Mouse (Mus musculus): ENCODE measurements around the gene Ppp4r4. TPM values are rescaled to one million over a fixed set of nuclear protein-coding genes. Genes with fewer than 3 reads are reported as not detected.
"Not testable (repeated sequence)": the region's sequence is repeated elsewhere in the genome, so short reads cannot be mapped to it uniquely, and the experiment has no call there.

Gene Ppp4r4
- total RNA-seq (2021) = under 1 TPM; 0.25 to 0.87 TPM
- long read RNA-seq, experiment 1, partial matches to known transcripts = 0 of 1 reads
- long read RNA-seq, experiment 1, other reads (novel, unspliced or antisense) = 1 of 1 reads
- long read RNA-seq, experiment 2 = 0 reads

- DNase-seq = peak; percentile 95
These were observed at the start of gene Ppp4r4 for GRCm38 (mm10) chr12:103532020-103532648. TSS of gene Ppp4r4 (plus strand) at chr12:103532283.

GRCm38 (mm10) chr12:103482781-103483180 lies 49.3 kb upstream of the Ppp4r4 start:
- DNase-seq = no peak

- DNase-seq = not testable (repeated sequence)
These were observed 47.7 kb upstream of the Ppp4r4 start for GRCm38 (mm10) chr12:103484200-103484972.

GRCm38 (mm10) chr12:103486726-103487125 lies 45.4 kb upstream of the Ppp4r4 start:
- no peak for DNase-seq

DNA sequence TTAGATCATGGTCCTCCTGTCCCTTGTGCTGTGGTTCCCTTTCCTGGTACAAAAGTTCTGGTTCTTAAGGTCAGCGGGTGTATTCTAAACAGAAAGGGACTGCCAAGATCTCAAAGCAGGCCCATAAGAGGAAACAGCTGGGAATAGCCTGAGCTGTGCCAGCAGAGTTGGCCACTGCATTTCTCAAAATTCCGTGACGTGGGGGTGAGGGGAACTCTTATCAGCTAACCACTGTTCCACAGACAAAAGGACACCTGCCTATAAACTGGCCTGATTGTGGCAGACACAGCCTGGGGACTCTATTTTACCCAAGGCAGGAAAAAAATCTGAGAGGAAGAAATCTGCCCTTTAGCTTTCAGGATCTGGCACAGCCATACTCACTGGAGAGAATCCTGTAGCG lies 44.8 kb upstream of the Ppp4r4 start:
- DNase-seq = peak; percentile 23

- DNase-seq = no peak
These were observed 44.3 kb upstream of the Ppp4r4 start for GRCm38 (mm10) chr12:103487750-103488149.

DNA sequence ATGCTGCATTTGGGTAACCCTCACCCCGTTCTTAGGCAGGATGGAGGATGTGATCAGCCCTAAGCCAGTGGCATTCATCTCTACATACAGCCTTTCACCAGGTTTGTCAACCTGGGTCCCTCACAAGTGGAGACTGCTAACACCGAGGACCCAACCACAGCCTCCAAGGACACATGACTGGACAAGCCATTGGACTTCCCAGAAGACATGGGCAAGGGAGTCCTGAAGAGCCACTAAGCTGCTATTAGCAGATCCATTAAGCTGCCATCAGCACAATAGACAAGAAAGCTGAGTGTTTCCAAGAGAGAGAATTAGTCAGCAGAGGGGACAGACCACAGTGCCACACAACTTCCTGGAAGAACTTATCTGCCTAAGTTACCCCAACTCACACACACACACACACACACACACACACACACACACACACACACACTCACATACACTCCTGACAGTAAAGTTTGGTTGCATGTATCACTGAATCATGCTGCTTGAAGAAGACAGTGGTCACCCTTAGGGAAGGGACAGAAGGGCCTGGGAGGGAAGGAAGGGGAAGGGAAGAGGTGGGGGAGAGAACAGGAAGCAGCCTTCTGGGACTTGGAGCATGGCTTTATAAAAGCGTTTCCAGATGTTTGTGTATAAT lies 40.9 kb upstream of the Ppp4r4 start:
- no peak for DNase-seq

DNA sequence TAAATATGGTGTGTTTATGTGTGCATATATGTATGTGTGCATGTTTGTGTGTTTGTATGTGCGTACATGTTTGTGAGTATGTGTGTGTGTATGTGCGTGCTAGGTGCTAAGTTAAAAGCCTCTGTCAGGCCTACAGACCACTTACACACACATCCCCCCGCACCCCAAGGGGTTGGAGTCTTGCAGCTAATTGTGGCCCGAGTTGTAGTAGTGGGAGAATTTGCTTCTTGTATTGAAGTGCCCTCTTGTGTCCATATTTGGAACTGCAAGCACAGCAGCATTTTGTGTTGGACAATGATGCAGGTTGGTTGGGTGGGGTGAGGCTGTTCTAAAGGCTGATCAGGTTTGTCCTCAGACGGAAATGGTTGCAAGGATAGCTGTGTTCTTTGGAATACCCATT lies 39.3 kb upstream of the Ppp4r4 start:
- DNase-seq = peak; percentile 72

GRCm38 (mm10) chr12:103494486-103494885 lies 37.6 kb upstream of the Ppp4r4 start:
- DNase-seq = peak; percentile 52

GRCm38 (mm10) chr12:103498768-103499167 lies 33.3 kb upstream of the Ppp4r4 start:
- DNase-seq = peak; percentile 29

- no peak for DNase-seq
These were observed 32.8 kb upstream of the Ppp4r4 start for GRCm38 (mm10) chr12:103499261-103499660.

GRCm38 (mm10) chr12:103503300-103503699 lies 28.8 kb upstream of the Ppp4r4 start:
- no peak for DNase-seq

DNA sequence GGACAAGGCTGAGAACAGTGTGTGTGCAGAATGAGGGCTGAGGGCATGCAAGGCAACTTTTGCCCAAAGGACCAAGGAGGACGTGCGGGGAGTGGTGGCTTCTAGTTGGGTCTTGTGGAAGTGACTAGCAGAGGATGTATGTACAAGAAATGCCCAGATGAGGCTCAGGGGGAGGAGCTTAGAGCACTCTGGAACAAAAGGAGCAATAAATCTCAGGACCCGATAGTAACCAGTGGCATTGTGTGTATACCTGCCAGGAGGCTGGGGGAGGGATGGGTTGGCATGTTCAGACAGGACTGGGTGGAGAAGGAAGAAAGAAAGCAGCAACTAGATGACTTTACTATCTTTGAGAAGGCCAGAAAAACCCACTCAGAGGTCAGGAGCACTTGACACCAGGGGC lies 27.7 kb upstream of the Ppp4r4 start:
- DNase-seq = no peak

DNA sequence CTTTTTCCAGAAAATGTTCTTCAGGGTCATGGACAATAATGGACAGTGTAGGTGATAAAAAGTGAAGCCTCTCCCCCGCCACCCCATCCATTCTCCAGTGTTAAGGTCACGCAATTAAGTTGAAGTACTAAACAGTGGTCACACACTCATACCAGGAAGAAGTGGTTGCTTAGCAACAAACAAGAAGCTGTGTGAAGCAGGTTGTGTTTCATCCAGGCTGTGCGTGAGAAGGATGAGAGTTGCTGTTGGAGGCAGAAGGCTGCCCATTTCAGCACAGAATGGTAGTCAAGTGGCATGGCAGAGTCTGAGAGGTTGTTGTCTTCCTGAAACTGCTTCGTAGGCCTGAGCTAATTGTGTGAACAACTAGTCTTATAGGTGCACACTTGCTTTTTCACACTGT lies 23.7 kb upstream of the Ppp4r4 start:
- no peak for DNase-seq

- DNase-seq = no peak
These were observed 22.2 kb upstream of the Ppp4r4 start for GRCm38 (mm10) chr12:103509893-103510292.

DNA sequence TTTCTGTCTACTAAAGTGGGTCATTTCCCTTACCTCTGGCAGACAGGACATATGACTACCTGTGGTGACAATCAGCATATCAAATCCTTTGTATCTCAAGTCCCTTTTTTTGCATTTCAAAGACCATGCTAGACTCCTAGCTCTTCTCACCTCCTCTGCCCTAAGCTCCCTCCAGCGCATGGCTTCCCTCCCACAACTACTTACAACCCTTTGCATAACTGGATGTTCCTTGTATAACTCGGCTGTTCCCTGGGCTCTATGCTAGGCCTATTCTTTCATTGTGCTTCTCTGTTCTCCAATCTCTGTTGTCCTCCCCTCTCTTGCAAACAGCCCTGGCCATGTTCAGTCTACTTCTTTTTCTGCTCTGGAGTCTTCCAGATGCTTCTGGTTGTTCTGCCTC lies 20.5 kb upstream of the Ppp4r4 start:
- DNase-seq = no peak

DNA sequence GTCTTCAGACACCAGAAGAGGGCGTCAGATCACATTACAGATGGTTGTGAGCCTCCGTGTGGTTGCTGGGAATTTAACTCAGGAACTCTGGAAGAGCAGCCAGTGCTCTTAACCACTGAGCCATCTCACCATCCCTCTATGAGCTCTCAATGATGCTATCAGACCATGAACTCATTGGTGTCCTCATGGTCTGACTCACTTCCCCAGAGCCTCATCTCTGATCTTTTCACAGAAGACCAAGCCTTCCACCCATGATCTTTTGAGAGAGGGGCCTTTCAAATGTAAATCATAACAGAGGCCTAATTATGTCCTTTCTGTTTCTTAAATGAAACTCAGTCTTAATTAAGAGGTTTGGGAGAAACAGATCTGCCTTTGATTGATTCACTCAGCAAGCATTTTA lies 19.0 kb upstream of the Ppp4r4 start:
- no peak for DNase-seq

GRCm38 (mm10) chr12:103513451-103513871 lies 18.6 kb upstream of the Ppp4r4 start:
- DNase-seq = no peak

- DNase-seq = no peak
These were observed 17.7 kb upstream of the Ppp4r4 start for GRCm38 (mm10) chr12:103514354-103514753.

DNA sequence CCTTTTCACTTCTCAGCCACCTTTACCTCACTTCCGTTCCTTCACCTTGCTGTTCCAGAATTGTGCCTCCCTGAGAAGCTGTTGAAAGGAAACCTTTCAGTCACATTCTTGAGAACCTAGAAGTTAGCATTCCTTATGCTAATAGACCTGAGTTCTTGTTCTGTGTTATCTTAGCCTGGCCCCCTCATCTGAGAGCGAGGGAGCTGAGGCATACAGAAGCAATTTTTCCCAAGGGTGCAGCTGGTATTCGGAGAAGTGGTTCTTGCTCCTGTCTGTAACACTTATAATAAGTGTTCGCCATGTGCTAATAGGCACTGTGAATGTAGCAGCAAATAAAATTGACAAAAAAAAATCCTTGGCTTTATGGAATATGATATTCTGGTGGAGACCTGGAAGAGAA lies 16.4 kb upstream of the Ppp4r4 start:
- DNase-seq = no peak

- no peak for DNase-seq
These were observed 13.4 kb upstream of the Ppp4r4 start for GRCm38 (mm10) chr12:103518640-103519039.

- DNase-seq = no peak
These were observed 1.5 kb upstream of the Ppp4r4 start for GRCm38 (mm10) chr12:103530596-103530995.

All from gastrocnemius, postnatal 10 days (tissue).